Mouse (Mus musculus): Measurements from ENCODE around the gene Azin2.

The Azin2 gene

GRCm38 (mm10) chr4:128962029-128962925, at the start of gene Azin2:
Azin2 (minus strand) TSS chr4:128962442.
- DNase-seq (ENCODE audit: low read depth, low spot score): peak; percentile 89

- DNase-seq (ENCODE audit: low read depth, low spot score): no peak
These were observed 49.4 kb upstream of the Azin2 start for GRCm38 (mm10) chr4:129011604-129012121.

GRCm38 (mm10) chr4:129009521-129009920, 47.3 kb upstream of the Azin2 start:
- DNase-seq (ENCODE audit: low read depth, low spot score): no peak

- no peak for DNase-seq (ENCODE audit: low read depth, low spot score)
These were observed 46.4 kb upstream of the Azin2 start for GRCm38 (mm10) chr4:129008672-129009071.

- no peak for DNase-seq (ENCODE audit: low read depth, low spot score)
These were observed 45.8 kb upstream of the Azin2 start for GRCm38 (mm10) chr4:129008006-129008519.

- no peak for DNase-seq (ENCODE audit: low read depth, low spot score)
These were observed 41.5 kb upstream of the Azin2 start for GRCm38 (mm10) chr4:129003720-129004119.

GRCm38 (mm10) chr4:129000786-129001185, 38.5 kb upstream of the Azin2 start:
- DNase-seq (ENCODE audit: low read depth, low spot score): no peak

- DNase-seq (ENCODE audit: low read depth, low spot score): no peak
These were observed 36.2 kb upstream of the Azin2 start for GRCm38 (mm10) chr4:128998401-128998800.

- no peak for DNase-seq (ENCODE audit: low read depth, low spot score)
These were observed 35.0 kb upstream of the Azin2 start for GRCm38 (mm10) chr4:128997258-128997657.

GRCm38 (mm10) chr4:128995238-128995637, 33.0 kb upstream of the Azin2 start:
- no peak for DNase-seq (ENCODE audit: low read depth, low spot score)

- DNase-seq (ENCODE audit: low read depth, low spot score): no peak
These were observed 31.4 kb upstream of the Azin2 start for GRCm38 (mm10) chr4:128993675-128994074.

GRCm38 (mm10) chr4:128993025-128993662, 30.9 kb upstream of the Azin2 start:
- DNase-seq (ENCODE audit: low read depth, low spot score): peak; percentile 99

GRCm38 (mm10) chr4:128992176-128992575, 29.9 kb upstream of the Azin2 start:
- DNase-seq (ENCODE audit: low read depth, low spot score): no peak

GRCm38 (mm10) chr4:128991500-128992008, 29.3 kb upstream of the Azin2 start, which contains the start of gene Ak2:
Ak2 (plus strand) TSS chr4:128991958.
- no peak for DNase-seq (ENCODE audit: low read depth, low spot score)

GRCm38 (mm10) chr4:128989678-128990077, 27.4 kb upstream of the Azin2 start:
- no peak for DNase-seq (ENCODE audit: low read depth, low spot score)

- no peak for DNase-seq (ENCODE audit: low read depth, low spot score)
These were observed 26.7 kb upstream of the Azin2 start for GRCm38 (mm10) chr4:128988911-128989310.

- DNase-seq (ENCODE audit: low read depth, low spot score): no peak
These were observed 22.4 kb upstream of the Azin2 start for GRCm38 (mm10) chr4:128984600-128984999.

- DNase-seq (ENCODE audit: low read depth, low spot score): no peak
These were observed 21.4 kb upstream of the Azin2 start for GRCm38 (mm10) chr4:128983656-128984055.

- DNase-seq (ENCODE audit: low read depth, low spot score): no peak
These were observed 20.9 kb upstream of the Azin2 start for GRCm38 (mm10) chr4:128983151-128983550.

- DNase-seq (ENCODE audit: low read depth, low spot score): no peak
These were observed 19.6 kb upstream of the Azin2 start for GRCm38 (mm10) chr4:128981833-128982180.

GRCm38 (mm10) chr4:128980890-128981832, 18.9 kb upstream of the Azin2 start:
- no peak for DNase-seq (ENCODE audit: low read depth, low spot score)
